Mouse (Mus musculus): ENCODE data around the gene Gm20388.

- TF ChIP-seq CTCF (IDR thresholded peaks at IDR 0.05; ENCODE audit: low read depth) (no peak), EP300 (optimal IDR thresholded peaks at IDR 0.05) (no peak)
Measured at GRCm38 (mm10) chr8:120428492-120428891, 517.9 kb downstream of the Gm20388 start.
